Mouse (Mus musculus) liver, embryonic 12.5 days (tissue): ENCODE measurements around the gene Hibadh. TPM values are rescaled to one million over a fixed set of nuclear protein-coding genes. Genes with fewer than 3 reads are reported as not detected.
"Not testable (repeated sequence)": the region's sequence is repeated elsewhere in the genome, so short reads cannot be mapped to it uniquely, and the experiment has no call there.

Experiments
- ATAC-seq: fragments of 200-750 bp; cut with Nextera tagmentation; 2 replicates; pipeline ENCODE4 v1.8.0; 2017; ENCODE audit warnings: moderate number of reproducible peaks, mild to moderate bottlenecking, moderate library complexity
- H3K27ac ChIP-seq: fragments of 300-500 bp; sonication (generic); 2 replicates; pipeline ENCODE4 v1.5.1; 2016; ENCODE audit warnings: mild to moderate bottlenecking
- H3K27me3 ChIP-seq: fragments of 300-500 bp; sonication (generic); replicated peaks from 2 replicates; pipeline ENCODE4 v1.6.1; 2016; ENCODE audit warnings: mild to moderate bottlenecking, moderate library complexity
- H3K36me3 ChIP-seq: fragments of 300-500 bp; sonication (generic); 2 replicates; pipeline ENCODE4 v1.6.1; 2016; ENCODE audit warnings: mild to moderate bottlenecking, moderate library complexity
- H3K4me1 ChIP-seq: fragments of 300-500 bp; sonication (generic); 2 replicates; pipeline ENCODE4 v1.6.1; 2016
- H3K4me2 ChIP-seq: fragments of 300-500 bp; sonication (generic); 2 replicates; pipeline ENCODE4 v1.6.1; 2016; ENCODE audit warnings: mild to moderate bottlenecking, moderate library complexity
- H3K4me3 ChIP-seq: fragments of 300-500 bp; sonication (generic); 2 replicates; pipeline ENCODE4 v1.5.1; 2016; ENCODE audit warnings: mild to moderate bottlenecking, moderate library complexity
- H3K9ac ChIP-seq: fragments of 300-500 bp; sonication (generic); 2 replicates; pipeline ENCODE4 v1.6.1; 2016; ENCODE audit warnings: mild to moderate bottlenecking, moderate library complexity
- H3K9me3 ChIP-seq: fragments of 300-500 bp; sonication (generic); replicated peaks from 2 replicates; pipeline ENCODE4 v1.6.1; 2016; ENCODE audit warnings: mild to moderate bottlenecking, moderate library complexity
- WGBS: fragments of 180-500 bp; shearing (Covaris S2); methylation state at CpG from one replicate; pipeline ENCODE4 v1.1.7; 2016; ENCODE audit not compliant: insufficient replicate concordance; 5-methylcytosine and 5-hydroxymethylcytosine counted together
- polyA plus RNA-seq: library from polyadenylated mRNA; unstranded; fragments of >200 nt; fragmentation: Nextera tagmentation; extraction: Ambion mirVana; gene quantifications from 2 replicates; pipeline ENCODE4 v1.2.1, GENCODE M21; 2016

Hibadh gene
- polyA plus RNA-seq, 1 experiment from 2014 or later = 68.6 TPM

DNA sequence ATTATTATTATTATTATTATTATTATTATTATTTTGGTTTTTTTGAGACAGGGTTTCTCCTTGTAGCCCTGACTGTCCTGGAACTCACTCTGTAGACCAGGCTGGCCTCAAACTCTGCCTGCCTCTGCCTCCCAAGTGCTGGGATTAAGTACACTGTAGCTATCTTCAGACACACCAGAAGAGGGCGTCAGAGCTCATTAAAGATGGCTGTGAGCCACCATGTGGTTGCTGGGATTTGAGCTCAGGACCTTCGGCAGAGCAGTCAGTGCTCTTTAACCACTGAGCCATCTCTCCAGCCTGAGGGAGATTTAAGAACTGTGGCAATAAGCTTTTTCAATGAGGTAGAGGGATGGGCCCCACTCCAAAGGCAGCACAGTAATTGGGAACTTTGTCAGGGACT, 29.7 kb upstream of the Hibadh start:
- not testable (repeated sequence) for H3K9ac ChIP-seq, H3K27ac ChIP-seq, H3K4me3 ChIP-seq, H3K4me2 ChIP-seq, ATAC-seq, H3K27me3 ChIP-seq, H3K36me3 ChIP-seq, H3K4me1 ChIP-seq, H3K9me3 ChIP-seq
- WGBS = 28% methylated on average over 2 of the region's 2 CpGs

DNA sequence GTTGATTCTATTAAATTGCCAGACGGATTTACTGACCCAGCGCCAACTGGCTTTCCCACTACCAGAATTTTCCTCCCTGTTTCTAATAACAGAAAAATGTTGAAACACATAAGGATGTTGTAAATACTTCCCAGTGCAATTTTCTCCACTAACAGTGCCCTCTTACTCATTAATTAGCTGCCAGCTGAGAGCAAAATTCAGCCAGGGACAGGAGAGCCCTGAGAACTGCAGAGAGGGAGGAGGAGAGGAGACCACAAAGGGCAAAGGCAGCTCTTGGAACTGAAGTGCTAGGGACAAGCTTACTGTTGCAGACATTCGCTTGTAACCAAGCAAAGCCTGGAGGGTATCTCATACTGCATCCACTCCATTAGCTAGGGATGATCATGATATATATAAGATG, 27.5 kb upstream of the Hibadh start:
- 63% methylated on average over 3 of the region's 3 CpGs for WGBS
- H3K9me3 ChIP-seq = no peaks in the 10 kb centered on the region
- no peak for ATAC-seq

GRCm38 (mm10) chr6:52663021-52663420, 22.8 kb upstream of the Hibadh start:
- no peaks in the 10 kb centered on the region for H3K9me3 ChIP-seq

More for the DNA sequence above, 27.5 kb upstream of the Hibadh start:
- H3K27me3 ChIP-seq = no peaks in the 10 kb centered on the region
- no peak overlapping the region for H3K4me3 ChIP-seq
- no peak overlapping the region for H3K4me2 ChIP-seq
- no peak overlapping the region for H3K9ac ChIP-seq
- H3K27ac ChIP-seq = no peak overlapping the region
- no peaks in the 10 kb centered on the region for H3K36me3 ChIP-seq
- no peaks in the 10 kb centered on the region for H3K4me1 ChIP-seq

GRCm38 (mm10) chr6:52655266-52655665, 15.1 kb upstream of the Hibadh start:
- Histone ChIP-seq H3K4me2 (no peak overlapping the region), H3K4me3 (no peak overlapping the region), H3K27me3 (no peaks in the 10 kb centered on the region), H3K36me3 (no peaks in the 10 kb centered on the region), H3K27ac (no peak overlapping the region), H3K9ac (no peak overlapping the region), H3K9me3 (no peaks in the 10 kb centered on the region), H3K4me1 (no peaks in the 10 kb centered on the region)
- WGBS = 67% methylated on average over 4 of the region's 4 CpGs
- ATAC-seq = no peak

More at GRCm38 (mm10) chr6:52663021-52663420, 22.8 kb upstream of the Hibadh start:
- H3K27ac ChIP-seq = no peak overlapping the region
- H3K4me2 ChIP-seq = no peak overlapping the region
- no peaks in the 10 kb centered on the region for H3K36me3 ChIP-seq
- no peak for ATAC-seq
- no peaks in the 10 kb centered on the region for H3K27me3 ChIP-seq
- H3K4me3 ChIP-seq = no peak overlapping the region
- H3K9ac ChIP-seq = no peak overlapping the region
- no peaks in the 10 kb centered on the region for H3K4me1 ChIP-seq
- WGBS = 33% methylated on average over 5 of the region's 5 CpGs

GRCm38 (mm10) chr6:52648806-52649205, 8.6 kb upstream of the Hibadh start:
- WGBS = 64% methylated on average over 11 of the region's 11 CpGs
- Histone ChIP-seq H3K27ac (no peak overlapping the region), H3K4me2 (no peak overlapping the region), H3K4me1 (no peaks in the 10 kb centered on the region), H3K27me3 (no peaks in the 10 kb centered on the region), H3K4me3 (no peak overlapping the region), H3K9ac (no peak overlapping the region), H3K9me3 (no peaks in the 10 kb centered on the region), H3K36me3 (no peaks in the 10 kb centered on the region)
- ATAC-seq = no peak

DNA sequence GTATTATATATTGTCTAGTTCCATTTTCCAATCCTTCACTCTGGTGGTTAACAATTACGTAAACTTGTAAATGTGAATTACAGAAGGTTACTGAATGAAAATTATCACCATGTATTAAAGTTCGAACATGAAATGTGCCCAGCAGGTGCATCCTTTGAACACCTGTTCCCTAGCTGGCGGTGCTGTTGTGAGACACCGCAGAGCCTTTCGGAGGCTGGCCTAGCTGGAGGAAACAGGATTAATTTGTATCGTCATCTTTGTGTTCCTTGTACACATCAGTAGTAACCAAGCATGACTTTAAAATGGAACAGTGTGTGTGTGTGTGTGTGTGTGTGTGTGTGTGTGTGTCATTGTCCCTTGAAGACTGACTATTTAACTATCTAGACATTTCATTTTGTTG, 7.8 kb upstream of the Hibadh start:
- Histone ChIP-seq H3K4me3 (no peak overlapping the region), H3K36me3 (no peaks in the 10 kb centered on the region), H3K9me3 (no peaks in the 10 kb centered on the region), H3K27me3 (no peaks in the 10 kb centered on the region), H3K4me1 (no peaks in the 10 kb centered on the region), H3K27ac (no peak overlapping the region), H3K4me2 (no peak overlapping the region), H3K9ac (no peak overlapping the region)
- no peak for ATAC-seq
- WGBS = 82% methylated on average over 6 of the region's 6 CpGs

DNA sequence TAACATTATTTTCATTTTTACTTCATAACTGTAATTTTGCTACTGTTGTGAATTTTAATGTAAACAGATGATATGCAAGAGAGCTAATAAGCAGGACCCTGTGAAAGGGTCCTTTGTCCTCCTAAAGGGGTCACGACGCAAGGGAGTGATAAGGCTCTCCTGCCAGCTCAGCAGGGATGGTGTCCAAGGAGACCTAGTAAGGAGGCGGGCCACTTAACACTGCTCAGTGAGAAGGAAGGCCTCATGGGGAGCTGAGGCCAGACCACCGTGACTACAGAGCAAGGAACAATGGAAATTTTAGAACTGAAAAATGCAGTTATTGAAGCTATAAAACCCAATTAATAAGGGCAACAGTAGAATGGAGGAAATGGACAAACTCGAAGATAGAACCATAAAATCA, 5.7 kb upstream of the Hibadh start:
- no peak overlapping the region for H3K4me3 ChIP-seq
- no peaks in the 10 kb centered on the region for H3K36me3 ChIP-seq
- peaks cover 3% of the 10 kb centered on the region for H3K4me1 ChIP-seq
- ATAC-seq = no peak
- no peak overlapping the region for H3K4me2 ChIP-seq
- no peaks in the 10 kb centered on the region for H3K9me3 ChIP-seq
- 30% methylated on average over 5 of the region's 5 CpGs for WGBS
- H3K27me3 ChIP-seq = no peaks in the 10 kb centered on the region
- no peak overlapping the region for H3K9ac ChIP-seq
- H3K27ac ChIP-seq = no peak overlapping the region

DNA sequence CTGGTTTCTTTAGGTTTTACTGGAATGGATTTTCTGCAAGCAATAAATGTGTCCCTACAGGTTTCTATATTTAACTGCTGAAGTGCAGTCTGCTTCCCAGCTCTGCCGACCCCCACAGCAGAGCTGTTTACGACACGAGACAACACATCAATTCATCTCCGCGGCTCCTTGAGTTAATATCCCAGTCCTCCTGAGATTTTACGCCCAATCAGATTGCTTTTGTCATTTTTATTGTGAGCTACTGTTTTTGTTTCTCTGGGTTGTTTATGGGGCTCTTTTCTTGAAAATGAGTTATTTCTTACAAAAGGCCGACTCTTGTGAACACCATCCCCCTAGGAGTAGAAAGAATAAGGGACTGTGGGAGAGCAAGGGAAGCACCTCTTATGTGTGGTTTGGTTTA, 2.0 kb upstream of the Hibadh start:
- Histone ChIP-seq H3K9ac (no peak overlapping the region), H3K4me2 (no peak overlapping the region), H3K4me1 (peaks cover 24% of the 10 kb centered on the region), H3K27ac (no peak overlapping the region), H3K9me3 (no peaks in the 10 kb centered on the region), H3K36me3 (peaks cover 3% of the 10 kb centered on the region; the same call in 1 of the 2 replicates), H3K4me3 (no peak overlapping the region), H3K27me3 (no peaks in the 10 kb centered on the region)
- WGBS = 67% methylated on average over 7 of the region's 7 CpGs
- no peak for ATAC-seq

DNA sequence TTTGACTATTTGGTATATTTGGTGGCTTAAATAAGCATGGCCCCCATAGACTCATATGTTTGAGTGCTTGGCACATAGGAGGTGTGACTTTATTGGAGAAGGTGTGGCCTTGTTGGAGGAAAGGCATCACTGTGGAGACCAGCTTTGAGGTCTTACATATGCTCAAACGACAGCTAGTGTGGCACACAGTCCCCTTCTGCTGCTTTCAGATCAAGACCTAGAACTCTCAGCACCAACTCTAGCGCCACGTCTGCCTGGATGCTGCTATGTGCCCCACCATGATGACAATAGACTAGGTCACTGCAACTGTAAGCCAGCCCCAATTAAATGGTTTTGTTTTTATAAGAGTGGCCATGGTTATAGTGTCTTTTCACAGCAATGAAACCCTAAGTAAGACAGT, 887 bp upstream of the Hibadh start:
- peak overlapping the region; percentile 88 for H3K4me2 ChIP-seq
- no peak overlapping the region for H3K4me3 ChIP-seq
- ATAC-seq = no peak
- 71% methylated on average over 3 of the region's 3 CpGs for WGBS
- H3K36me3 ChIP-seq = peaks cover 3% of the 10 kb centered on the region; the same call in 1 of the 2 replicates
- no peak overlapping the region for H3K9ac ChIP-seq
- H3K4me1 ChIP-seq = peaks cover 24% of the 10 kb centered on the region
- no peaks in the 10 kb centered on the region for H3K27me3 ChIP-seq
- H3K27ac ChIP-seq = no peak overlapping the region
- no peaks in the 10 kb centered on the region for H3K9me3 ChIP-seq

GRCm38 (mm10) chr6:52639546-52640223, 504 bp downstream of the Hibadh start:
- Histone ChIP-seq H3K36me3 (peaks cover 3% of the 10 kb centered on the region; the same call in 1 of the 2 replicates), H3K4me3 (peak overlapping the region; percentile 84), H3K9me3 (no peaks in the 10 kb centered on the region), H3K9ac (peak overlapping the region; percentile 92), H3K4me1 (peaks cover 24% of the 10 kb centered on the region), H3K4me2 (peak overlapping the region; percentile 88), H3K27ac (peak overlapping the region; percentile 85), H3K27me3 (no peaks in the 10 kb centered on the region)
- peak; percentile 33 for ATAC-seq
- 2% methylated on average over 28 of the region's 28 CpGs for WGBS

- peak overlapping the region; percentile 92 for H3K9ac ChIP-seq
- H3K27ac ChIP-seq = no peak overlapping the region
- WGBS = 65% methylated on average over 1 of the region's 1 CpGs
Observed at GRCm38 (mm10) chr6:52638471-52639185, 1.6 kb downstream of the Hibadh start.

GRCm38 (mm10) chr6:52637337-52637736, 2.9 kb downstream of the Hibadh start:
- Histone ChIP-seq H3K27ac (no peak overlapping the region), H3K9me3 (no peaks in the 10 kb centered on the region)
- WGBS = 86% methylated on average over 4 of the region's 4 CpGs

More at GRCm38 (mm10) chr6:52638471-52639185, 1.6 kb downstream of the Hibadh start:
- Histone ChIP-seq H3K36me3 (peaks cover 3% of the 10 kb centered on the region; the same call in 1 of the 2 replicates), H3K27me3 (no peaks in the 10 kb centered on the region), H3K4me3 (peak overlapping the region; percentile 84), H3K9me3 (no peaks in the 10 kb centered on the region), H3K4me1 (peaks cover 24% of the 10 kb centered on the region), H3K4me2 (peak overlapping the region; percentile 88)
- ATAC-seq = no peak

More at GRCm38 (mm10) chr6:52637337-52637736, 2.9 kb downstream of the Hibadh start:
- no peak overlapping the region for H3K9ac ChIP-seq
- peaks cover 24% of the 10 kb centered on the region for H3K4me1 ChIP-seq
- no peak overlapping the region for H3K4me2 ChIP-seq
- no peak for ATAC-seq
- peaks cover 3% of the 10 kb centered on the region; the same call in 1 of the 2 replicates for H3K36me3 ChIP-seq
- H3K4me3 ChIP-seq = no peak overlapping the region
- no peaks in the 10 kb centered on the region for H3K27me3 ChIP-seq
